Mouse (Mus musculus) brown adipose tissue, adult 24 weeks (tissue): Measurements from ENCODE around the gene Htr2b. TPM values are rescaled to one million over a fixed set of nuclear protein-coding genes. Genes with fewer than 3 reads are reported as not detected.

Experiments
- H3K27ac ChIP-seq: fragments of 200-500 bp; replicated peaks from 2 replicates; pipeline ENCODE4 v1.5.1; 2012; ENCODE audit warnings: low read depth, mild to moderate bottlenecking, low read length
- H3K4me1 ChIP-seq: fragments of 200-500 bp; 2 replicates; pipeline ENCODE4 v1.6.1; 2012; ENCODE audit warnings: low read length, mixed read lengths; ENCODE audit not compliant: control insufficient read depth, insufficient read depth, insufficient read length
- H3K4me3 ChIP-seq: fragments of 200-500 bp; 2 replicates; pipeline ENCODE4 v1.5.1; 2012; ENCODE audit warnings: low read depth, mild to moderate bottlenecking, low read length, moderate library complexity; ENCODE audit not compliant: insufficient read depth
- polyA plus RNA-seq: library from polyadenylated mRNA; stranded (reverse); fragments of >200 nt; gene quantifications from 2 replicates; pipeline ENCODE4 v1.2.4, GENCODE M21; 2012; ENCODE audit not compliant: missing spikeins, insufficient read depth, insufficient read length

The Htr2b gene
- not detected in 2 replicates for polyA plus RNA-seq

- peak within 1 kb of the TSS; percentile 14; the same call in 1 of the 2 replicates for H3K27ac ChIP-seq
- no peaks in the 10 kb centered on the region for H3K4me1 ChIP-seq
- H3K4me3 ChIP-seq = no peak within 1 kb of the TSS
Measured at GRCm38 (mm10) chr1:86111779-86112178, at the start of gene Htr2b. Gene Htr2b, minus strand, starts transcription at chr1:86111970.

DNA sequence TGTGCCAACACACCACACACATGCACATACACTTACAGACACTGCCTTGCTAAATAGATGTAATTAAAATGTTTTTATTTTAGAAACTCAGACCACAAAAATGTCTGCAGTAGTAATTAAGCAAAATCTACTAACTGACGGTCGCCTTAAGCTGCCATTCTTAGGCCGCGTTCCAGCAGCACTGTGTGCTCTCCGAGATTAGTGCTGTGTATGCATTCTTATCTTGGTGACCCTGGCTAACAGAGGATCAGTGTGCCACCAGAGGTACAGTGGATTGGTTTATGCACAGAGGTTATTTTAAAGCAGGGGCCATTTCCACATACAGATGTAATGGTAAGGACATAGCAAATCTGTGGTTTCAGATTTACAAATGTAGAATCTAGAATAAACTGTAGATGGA, 49.3 kb upstream of the Htr2b start:
- H3K27ac ChIP-seq = no peak overlapping the region
- no peak overlapping the region for H3K4me3 ChIP-seq
- no peaks in the 10 kb centered on the region for H3K4me1 ChIP-seq

GRCm38 (mm10) chr1:86160479-86160878, 48.7 kb upstream of the Htr2b start:
- Histone ChIP-seq H3K4me3 (no peak overlapping the region), H3K4me1 (no peaks in the 10 kb centered on the region), H3K27ac (no peak overlapping the region)

- no peak overlapping the region for H3K4me3 ChIP-seq
- no peaks in the 10 kb centered on the region for H3K4me1 ChIP-seq
- H3K27ac ChIP-seq = no peak overlapping the region
Measured at GRCm38 (mm10) chr1:86160059-86160458, 48.3 kb upstream of the Htr2b start.

DNA sequence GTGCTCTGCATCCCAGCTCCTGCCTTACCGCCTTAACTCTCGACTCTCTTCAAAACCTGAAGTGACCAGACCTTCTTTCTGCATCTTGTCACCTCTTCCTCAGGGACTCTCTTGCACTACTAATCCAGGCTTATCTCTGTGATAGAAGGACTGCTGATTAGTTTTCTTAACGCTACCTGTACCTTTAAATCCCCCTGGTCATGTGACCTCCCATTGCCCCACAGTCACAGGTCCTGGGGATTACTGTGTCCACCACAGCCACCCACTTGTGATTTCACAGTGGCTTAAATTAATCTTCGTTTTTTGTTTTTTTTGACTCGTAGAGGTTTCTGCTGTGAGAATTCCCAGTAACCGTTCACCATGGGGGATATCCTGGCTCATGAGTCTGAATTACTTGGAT, 44.8 kb upstream of the Htr2b start:
- Histone ChIP-seq H3K4me3 (no peak overlapping the region), H3K27ac (no peak overlapping the region), H3K4me1 (no peaks in the 10 kb centered on the region)

GRCm38 (mm10) chr1:86156075-86156474, 44.3 kb upstream of the Htr2b start:
- no peak overlapping the region for H3K27ac ChIP-seq
- H3K4me1 ChIP-seq = no peaks in the 10 kb centered on the region
- no peak overlapping the region for H3K4me3 ChIP-seq

- peak overlapping the region; percentile 66 for H3K4me3 ChIP-seq
- H3K27ac ChIP-seq = no peak overlapping the region
- H3K4me1 ChIP-seq = no peaks in the 10 kb centered on the region
Measured at GRCm38 (mm10) chr1:86154824-86155164, 43.0 kb upstream of the Htr2b start.

DNA sequence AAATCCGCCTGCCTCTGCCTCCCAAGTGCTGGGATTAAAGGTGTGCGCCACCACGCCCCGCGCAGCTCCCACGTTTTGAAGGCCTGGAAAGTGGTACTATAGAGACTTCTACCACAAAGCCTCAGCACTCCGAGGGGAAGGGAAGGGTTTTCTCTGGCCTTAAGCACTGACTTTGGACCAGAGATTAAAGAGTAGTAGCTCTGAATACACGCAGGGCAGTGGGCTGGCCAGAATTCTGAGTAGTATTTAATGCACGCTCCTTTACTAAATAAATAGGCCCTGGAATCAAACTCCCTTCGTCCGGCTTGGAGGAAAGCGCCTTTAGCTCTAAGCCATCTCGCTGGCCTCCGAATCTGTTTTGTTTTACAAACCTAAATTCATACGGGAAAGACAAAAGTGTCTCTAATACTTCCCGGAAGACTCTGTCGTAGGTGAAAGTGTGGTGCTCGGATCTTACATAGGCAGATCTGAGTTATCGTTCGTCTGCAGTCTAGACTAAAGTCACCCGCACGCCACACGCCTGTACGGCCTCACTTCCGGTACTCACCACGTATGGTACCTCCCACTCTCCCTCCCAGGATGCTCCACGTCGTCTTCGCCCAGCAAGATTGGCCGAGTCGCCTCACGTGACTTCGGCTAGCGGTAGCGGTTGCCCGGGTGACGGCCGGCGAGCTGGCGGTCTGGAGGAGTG, 42.5 kb upstream of the Htr2b start, which contains the start of gene Armc9:
Gene Armc9, plus strand, starts transcription at position 648 of the 691 bp plus-strand sequence.
- Histone ChIP-seq H3K4me3 (peak within 1 kb of the TSS; percentile 66), H3K4me1 (no peaks in the 10 kb centered on the region), H3K27ac (peak within 1 kb of the TSS; percentile 62)

GRCm38 (mm10) chr1:86152618-86153017, 40.8 kb upstream of the Htr2b start:
- no peak overlapping the region for H3K27ac ChIP-seq
- H3K4me3 ChIP-seq = no peak overlapping the region
- H3K4me1 ChIP-seq = no peaks in the 10 kb centered on the region

DNA sequence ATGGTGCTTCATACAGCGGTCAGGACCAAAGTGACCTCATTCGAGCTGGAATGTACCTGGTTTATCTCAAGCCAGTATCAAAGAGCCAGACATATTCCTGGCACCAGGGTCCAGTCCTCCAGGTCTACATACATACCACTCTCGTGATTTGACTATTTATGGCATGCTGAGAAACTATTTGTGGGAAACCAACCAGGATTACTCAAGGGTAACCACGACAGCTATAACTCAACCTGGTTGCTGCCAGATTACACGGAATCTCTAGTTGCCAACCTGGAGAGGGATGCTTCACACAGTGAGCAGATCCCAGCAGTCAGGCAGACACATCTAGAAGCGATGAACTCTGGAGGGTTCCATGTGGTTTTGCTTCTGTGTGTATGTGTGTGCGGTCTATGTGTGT, 39.6 kb upstream of the Htr2b start:
- Histone ChIP-seq H3K27ac (no peak overlapping the region), H3K4me3 (no peak overlapping the region), H3K4me1 (no peaks in the 10 kb centered on the region)

DNA sequence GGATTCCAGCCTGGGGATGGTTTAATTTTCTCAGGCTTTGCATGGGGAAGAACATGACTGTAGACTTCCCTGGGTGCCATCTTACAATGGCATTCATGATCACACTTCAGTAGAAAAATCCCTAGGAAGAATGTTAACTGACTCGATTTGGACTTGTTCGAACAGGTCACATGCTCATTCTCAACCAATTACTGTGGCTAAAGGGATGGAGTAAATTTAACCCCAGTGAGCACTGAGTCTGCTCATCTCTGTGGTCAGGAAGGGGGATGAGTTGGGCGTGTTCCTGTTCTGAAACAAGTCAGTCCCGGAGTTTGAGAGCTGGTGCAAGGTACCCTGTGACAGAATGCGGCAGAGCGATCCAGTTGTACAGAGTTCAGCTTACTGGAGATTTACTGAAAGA, 39.2 kb upstream of the Htr2b start:
- Histone ChIP-seq H3K4me3 (no peak overlapping the region), H3K27ac (no peak overlapping the region), H3K4me1 (no peaks in the 10 kb centered on the region)

- H3K4me3 ChIP-seq = no peak overlapping the region
- no peaks in the 10 kb centered on the region for H3K4me1 ChIP-seq
- no peak overlapping the region for H3K27ac ChIP-seq
Measured at GRCm38 (mm10) chr1:86148161-86148560, 36.4 kb upstream of the Htr2b start.

GRCm38 (mm10) chr1:86147557-86147956, 35.8 kb upstream of the Htr2b start:
- Histone ChIP-seq H3K4me3 (no peak overlapping the region), H3K4me1 (no peaks in the 10 kb centered on the region), H3K27ac (no peak overlapping the region)

DNA sequence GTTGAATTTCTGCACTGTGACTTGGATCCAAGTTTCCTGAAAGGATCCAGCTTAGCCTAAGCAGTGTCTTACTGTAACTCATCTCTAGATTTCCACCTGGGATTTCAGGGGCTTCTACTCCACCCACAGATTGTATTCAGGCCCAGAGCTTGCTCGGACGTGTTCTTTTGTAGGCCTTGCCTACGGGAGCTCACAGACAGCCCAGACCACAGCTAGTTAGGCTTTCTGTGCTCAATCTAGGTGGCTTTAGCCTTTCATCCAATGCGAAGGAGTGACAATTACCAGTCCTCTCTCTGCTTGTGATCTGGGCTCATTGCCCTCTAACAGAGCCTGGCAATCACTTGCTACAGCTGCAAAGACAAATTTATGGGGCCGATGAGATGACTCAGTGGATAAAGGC, 34.5 kb upstream of the Htr2b start:
- no peak overlapping the region for H3K4me3 ChIP-seq
- no peaks in the 10 kb centered on the region for H3K4me1 ChIP-seq
- H3K27ac ChIP-seq = no peak overlapping the region

GRCm38 (mm10) chr1:86144001-86144944, 32.5 kb upstream of the Htr2b start:
- Histone ChIP-seq H3K27ac (no peak overlapping the region), H3K4me3 (no peak overlapping the region), H3K4me1 (no peaks in the 10 kb centered on the region)
